Mouse (Mus musculus) heart, postnatal 0 days (tissue): ENCODE data around the gene Dnaic2. TPM values are rescaled to one million over a fixed set of nuclear protein-coding genes. Genes with fewer than 3 reads are reported as not detected.
A peak's percentile ranks its signal among the peaks of the same experiment; 100 is the strongest.

ENCODE experiments used
- ATAC-seq: fragments of 200-750 bp; cut with Nextera tagmentation; 2 replicates; pipeline ENCODE4 v1.8.0; 2017; ENCODE audit warnings: low read depth, moderate number of reproducible peaks, moderate library complexity; ENCODE audit not compliant: insufficient read depth
- DNase-seq: peaks from one replicate; pipeline ENCODE4 v3.0.0-alpha.2; 2016; ENCODE audit warnings: low spot score
- H3K27ac ChIP-seq: fragments of 300-500 bp; sonication (generic); 2 replicates; pipeline ENCODE4 v1.5.1; 2014; ENCODE audit warnings: low read depth, mild to moderate bottlenecking
- H3K27me3 ChIP-seq: fragments of 300-500 bp; sonication (generic); 2 replicates; pipeline ENCODE4 v1.6.1; 2014; ENCODE audit warnings: low read length, mixed read lengths; ENCODE audit not compliant: control insufficient read depth, insufficient read depth
- H3K36me3 ChIP-seq: fragments of 300-500 bp; sonication (generic); replicated peaks from 2 replicates; pipeline ENCODE4 v1.6.1; 2014; ENCODE audit warnings: low read length, mixed read lengths; ENCODE audit not compliant: control insufficient read depth, insufficient read depth
- H3K4me1 ChIP-seq: fragments of 300-500 bp; sonication (generic); 2 replicates; pipeline ENCODE4 v1.6.1; 2014; ENCODE audit warnings: antibody characterized with exemption; ENCODE audit not compliant: control insufficient read depth, insufficient read depth
- H3K4me2 ChIP-seq: fragments of 300-500 bp; sonication (generic); 2 replicates; pipeline ENCODE4 v1.6.1; 2014; ENCODE audit warnings: low read depth, mild to moderate bottlenecking, low read length, moderate library complexity
- H3K4me3 ChIP-seq: fragments of 300-500 bp; sonication (generic); 2 replicates; pipeline ENCODE4 v1.5.1; 2014; ENCODE audit warnings: low read depth, low read length
- H3K9ac ChIP-seq: fragments of 300-500 bp; sonication (generic); replicated peaks from 2 replicates; pipeline ENCODE4 v1.6.1; 2014; ENCODE audit warnings: low read depth, low read length, mixed read lengths
- H3K9me3 ChIP-seq: fragments of 300-500 bp; sonication (generic); replicated peaks from 2 replicates; pipeline ENCODE4 v1.6.1; 2016; ENCODE audit warnings: low read length; ENCODE audit not compliant: control insufficient read depth
- CTCF ChIP-seq: IDR thresholded peaks from 2 replicates; pipeline ENCODE4 v1.5.1; 2016; ENCODE audit warnings: antibody characterized with exemption, control low read depth, low read depth
- EP300 ChIP-seq: IDR thresholded peaks from 2 replicates; pipeline ENCODE4 v1.6.1; 2016; ENCODE audit warnings: antibody characterized with exemption, low read depth
- WGBS: fragments of 180-500 bp; shearing (Covaris S2); extraction: QIAGEN DNeasy Blood & Tissue Kit; methylation state at CpG from one replicate; pipeline ENCODE4 v1.1.7; 2014; 5-methylcytosine and 5-hydroxymethylcytosine counted together
- polyA plus RNA-seq: library from polyadenylated mRNA; unstranded; fragments of >200 nt; fragmentation: Nextera tagmentation; extraction: Ambion mirVana; gene quantifications from 2 replicates; pipeline ENCODE4 v1.2.1, GENCODE M21; 2015
- total RNA-seq: library from RNA; depleted of rRNA; stranded (reverse); fragments of >200 nt; gene quantifications from 2 replicates; pipeline ENCODE4 v1.2.3, GENCODE M21; 2014; ENCODE audit warnings: low replicate concordance

The Dnaic2 gene
- total and polyA plus RNA-seq, 2 experiments from 2014 or later = 0.33 TPM; not detected in 1

DNA sequence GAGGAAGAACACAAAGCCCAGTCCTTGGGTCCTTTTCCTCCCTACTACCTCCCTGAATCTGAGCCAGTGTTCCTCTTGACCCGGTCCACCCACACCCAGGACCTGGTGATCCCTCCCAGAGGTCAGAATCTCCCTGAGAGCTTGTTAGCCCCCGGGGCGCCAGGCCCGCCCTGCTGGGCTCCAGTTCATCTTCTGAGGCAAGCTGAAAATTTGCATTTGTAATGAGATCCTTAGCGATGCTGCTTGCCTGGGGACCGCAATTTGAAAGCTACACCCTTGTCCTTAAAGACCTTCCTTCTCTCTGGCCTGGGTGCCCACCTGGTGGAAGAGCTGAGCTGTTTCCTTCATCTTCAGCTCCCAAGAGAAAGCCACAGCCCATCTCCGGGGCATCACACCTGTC is 34.6 kb upstream of the Dnaic2 start:
- no peak for ATAC-seq
- no peak for TF ChIP-seq CTCF
- no peak for TF ChIP-seq EP300
- Histone ChIP-seq H3K27me3 (no peaks in the 10 kb centered on the region), H3K9me3 (no peaks in the 10 kb centered on the region), H3K4me2 (no peak overlapping the region), H3K27ac (no peak overlapping the region), H3K36me3 (no peaks in the 10 kb centered on the region; the same call in 1 of the 2 replicates), H3K4me3 (no peak overlapping the region), H3K4me1 (no peaks in the 10 kb centered on the region), H3K9ac (no peak overlapping the region)
- WGBS = 62% methylated on average over 7 of the region's 7 CpGs
- DNase-seq = no peak

DNA sequence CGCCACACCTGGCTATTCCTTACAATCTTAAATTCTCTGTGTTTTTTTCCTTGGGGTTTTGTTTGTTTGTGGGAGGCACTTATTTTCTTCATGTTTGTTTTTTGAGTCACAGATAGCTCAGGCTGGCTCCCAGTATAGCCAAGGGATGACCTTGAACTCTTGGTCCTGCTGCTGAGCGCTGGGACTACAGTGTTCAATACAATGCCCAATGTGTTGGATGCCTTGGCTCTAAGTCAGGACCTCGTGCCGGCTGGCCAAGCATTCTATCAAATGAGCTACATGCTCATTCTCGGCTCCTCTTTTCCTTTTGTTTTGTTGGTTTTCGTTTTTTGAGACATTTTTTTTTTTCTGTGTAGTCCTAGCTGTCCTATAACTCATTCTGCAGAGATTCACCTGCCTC is 33.8 kb upstream of the Dnaic2 start:
- Histone ChIP-seq H3K36me3 (no peaks in the 10 kb centered on the region; the same call in 1 of the 2 replicates), H3K27ac (no peak overlapping the region), H3K4me3 (no peak overlapping the region), H3K4me1 (no peaks in the 10 kb centered on the region), H3K4me2 (no peak overlapping the region), H3K9me3 (no peaks in the 10 kb centered on the region), H3K27me3 (no peaks in the 10 kb centered on the region), H3K9ac (no peak overlapping the region)
- WGBS = 87% methylated on average over 6 of the region's 6 CpGs
- no peak for TF ChIP-seq CTCF
- no peak for TF ChIP-seq EP300
- ATAC-seq (no peak), DNase-seq (no peak)

DNA sequence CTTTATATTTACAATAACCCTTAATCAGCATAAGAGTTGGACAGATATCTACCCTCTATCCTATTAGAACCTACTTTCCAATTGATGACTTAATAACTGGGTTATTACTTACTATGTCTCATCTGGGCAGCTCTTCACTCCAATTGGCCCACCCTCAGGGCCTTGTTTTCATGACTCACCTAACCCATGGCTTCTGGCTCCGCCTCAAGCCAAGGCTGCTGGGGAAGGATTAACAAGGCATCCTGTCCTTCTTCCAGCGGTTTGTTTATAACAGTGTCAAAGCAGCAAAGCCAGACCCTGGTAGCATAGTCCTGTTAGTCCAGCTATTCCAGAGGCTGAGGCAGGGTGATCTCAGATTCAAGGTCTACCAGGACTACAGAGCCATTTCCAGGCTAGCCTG is 32.8 kb upstream of the Dnaic2 start:
- H3K9ac ChIP-seq = no peak overlapping the region
- H3K4me1 ChIP-seq = no peaks in the 10 kb centered on the region
- no peaks in the 10 kb centered on the region for H3K27me3 ChIP-seq
- ATAC-seq (no peak), DNase-seq (no peak)
- H3K4me3 ChIP-seq = no peak overlapping the region
- WGBS = 71% methylated on average over 2 of the region's 2 CpGs
- no peak overlapping the region for H3K4me2 ChIP-seq
- H3K9me3 ChIP-seq = no peaks in the 10 kb centered on the region
- no peak overlapping the region for H3K27ac ChIP-seq
- TF ChIP-seq CTCF (no peak), EP300 (no peak)
- H3K36me3 ChIP-seq = no peaks in the 10 kb centered on the region; the same call in 1 of the 2 replicates

DNA sequence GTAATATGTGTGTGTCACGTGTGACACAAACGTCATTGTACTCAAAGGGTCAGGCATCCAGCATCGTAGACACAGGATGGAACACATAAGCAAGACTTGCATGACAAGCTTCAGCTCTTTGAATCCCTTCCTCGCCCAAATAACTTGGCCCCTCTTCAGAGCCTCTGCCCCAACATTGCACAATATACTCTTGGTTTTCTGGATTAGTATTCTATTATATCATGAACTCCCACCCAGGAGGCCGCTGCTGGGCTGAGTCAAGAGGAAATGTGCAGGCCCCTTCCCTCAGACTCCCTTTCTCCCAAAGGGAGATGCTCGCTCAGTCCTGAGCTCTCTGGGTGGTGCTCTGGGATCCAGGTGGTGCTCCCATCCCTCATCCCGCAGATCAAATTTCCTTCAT is 28.7 kb upstream of the Dnaic2 start:
- no peak for TF ChIP-seq EP300
- TF ChIP-seq CTCF = no peak
- Histone ChIP-seq H3K9ac (no peak overlapping the region), H3K27me3 (no peaks in the 10 kb centered on the region), H3K4me2 (no peak overlapping the region), H3K36me3 (no peaks in the 10 kb centered on the region; the same call in 1 of the 2 replicates), H3K9me3 (no peaks in the 10 kb centered on the region), H3K27ac (no peak overlapping the region), H3K4me1 (no peaks in the 10 kb centered on the region), H3K4me3 (no peak overlapping the region)
- ATAC-seq (no peak), DNase-seq (no peak)
- 78% methylated on average over 7 of the region's 7 CpGs for WGBS

DNA sequence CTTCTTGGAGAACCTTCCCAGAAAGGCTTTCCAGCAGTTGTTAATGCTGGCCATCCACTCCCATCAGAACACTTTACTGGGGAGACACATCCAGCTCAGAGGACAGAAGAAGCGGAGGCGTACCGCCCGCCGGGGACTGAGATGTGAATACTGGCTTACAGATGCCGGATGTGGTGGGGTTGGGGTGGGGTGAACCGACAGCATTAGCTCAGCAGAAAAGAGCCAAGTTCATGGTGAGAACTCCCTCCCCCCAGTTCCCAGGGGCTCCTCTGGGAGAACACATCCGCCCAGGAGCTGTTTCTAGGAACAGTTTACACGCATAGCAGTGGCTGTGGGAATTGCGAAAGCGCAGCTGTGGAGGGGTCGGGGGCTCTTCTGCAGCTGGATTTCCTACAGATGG is 27.7 kb upstream of the Dnaic2 start:
- no peak overlapping the region for H3K9ac ChIP-seq
- no peaks in the 10 kb centered on the region for H3K27me3 ChIP-seq
- peaks cover 7% of the 10 kb centered on the region for H3K4me1 ChIP-seq
- H3K9me3 ChIP-seq = no peaks in the 10 kb centered on the region
- DNase-seq (peak; percentile 50), ATAC-seq (peak; percentile 69)
- TF ChIP-seq CTCF (no peak), EP300 (no peak)
- WGBS = 59% methylated on average over 12 of the region's 12 CpGs
- no peak overlapping the region for H3K4me2 ChIP-seq
- no peak overlapping the region for H3K4me3 ChIP-seq
- H3K27ac ChIP-seq = 0 out of 2 replicates have a peak overlapping the region, but pooled peaks have one; percentile 5
- no peaks in the 10 kb centered on the region; the same call in 1 of the 2 replicates for H3K36me3 ChIP-seq

DNA sequence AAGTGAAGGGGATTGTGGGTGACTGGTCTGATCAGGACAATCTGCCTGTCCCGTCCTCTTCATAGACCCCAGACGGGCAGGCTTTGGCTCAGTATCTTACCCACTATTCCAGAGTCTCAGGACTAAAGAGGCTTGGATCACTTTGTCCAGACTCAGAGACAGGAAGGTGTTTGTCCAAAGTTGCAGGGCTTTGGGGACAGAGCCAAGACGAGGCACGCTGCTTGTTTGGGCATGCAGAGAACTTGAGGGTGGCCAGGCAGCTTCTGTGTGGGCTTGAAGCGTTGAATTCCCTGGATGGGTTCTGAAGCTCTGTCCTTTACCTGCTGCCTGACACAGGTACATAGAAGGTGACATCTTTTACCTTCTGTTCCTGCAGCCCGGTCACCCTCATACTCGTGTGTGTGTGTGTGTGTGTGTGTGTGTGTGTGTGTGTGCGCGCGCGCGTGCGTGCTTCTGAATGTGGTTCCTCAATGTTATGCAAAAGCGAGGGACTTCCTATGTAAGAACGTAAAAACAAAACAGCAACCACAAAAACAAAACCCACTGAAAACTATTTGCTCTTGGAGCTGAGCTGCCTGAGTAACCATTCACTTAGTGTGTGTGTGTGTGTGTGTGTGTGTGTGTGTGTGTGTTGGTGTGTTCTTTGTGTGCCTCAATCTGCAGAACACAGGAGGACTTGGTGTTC is 24.8 kb upstream of the Dnaic2 start:
- no peaks in the 10 kb centered on the region for H3K9me3 ChIP-seq
- ATAC-seq = no peak
- no peak overlapping the region for H3K4me3 ChIP-seq
- no peak for DNase-seq
- TF ChIP-seq EP300 (no peak), CTCF (no peak)
- peaks cover 8% of the 10 kb centered on the region for H3K4me1 ChIP-seq
- 84% methylated on average over 15 of the region's 15 CpGs for WGBS
- no peak overlapping the region for H3K4me2 ChIP-seq
- H3K9ac ChIP-seq = no peak overlapping the region
- no peaks in the 10 kb centered on the region for H3K27me3 ChIP-seq
- no peaks in the 10 kb centered on the region for H3K36me3 ChIP-seq
- no peak overlapping the region for H3K27ac ChIP-seq
